Comparison of ENCODE assay signal across 22 mouse cellular contexts in genomic region chr2:97504902-97505301, GRCm38 (mm10).
DNase-seq lines count a peak whose midpoint lies in the region; ATAC-seq lines count a peak whose summit lies in the region.
"Had no signal": no experiment of that assay in that cellular context is flagged by ENCODE, and none has a peak within 500 bp of the region (broad histone marks: within the 10 kb centered on the region; RNA-seq: fewer than 3 reads in every experiment).

No protein-coding gene starts in this region.

- peak; percentile 100 for ATAC-seq in granulocyte monocyte progenitor cell, adult 5-6 weeks (replicated peaks; ENCODE audit: poor library complexity, severe bottlenecking)
- ATAC-seq: forebrain, embryonic 14.5 days; forebrain, postnatal 0 days had no signal

- H3K27me3 ChIP-seq in splenic B cell, adult 2 months (ENCODE audit: control insufficient read depth, insufficient read depth, low read length, poor library complexity, severe bottlenecking) = no peaks in the 10 kb centered on the region
- H3K27me3 ChIP-seq: CH12.LX; embryonic facial prominence, embryonic 12.5 days; embryonic facial prominence, embryonic 15.5 days; hindbrain, embryonic 12.5 days; hindbrain, embryonic 15.5 days had no signal

- H3K36me3 ChIP-seq in splenic B cell, adult 2 months (ENCODE audit: control insufficient read depth, insufficient read depth, low read length, poor library complexity, severe bottlenecking) = no peaks in the 10 kb centered on the region
- H3K36me3 ChIP-seq: embryonic facial prominence, embryonic 12.5 days; embryonic facial prominence, embryonic 15.5 days; hindbrain, embryonic 12.5 days; hindbrain, embryonic 15.5 days had no signal

- DNase-seq in layer of hippocampus, adult 9-11 months = peak; percentile 24
- no peak for DNase-seq in layer of hippocampus, postnatal 10 days (ENCODE audit: low spot score in 2 of 2)
- peak; percentile 30 for DNase-seq in brain, adult 2 months (ENCODE audit: low read depth, low spot score)
- peak; percentile 1 for DNase-seq in splenic B cell, adult 2 months (ENCODE audit: low read depth, low spot score)
- DNase-seq in neural tube, embryonic 10.5 days (ENCODE audit: extremely low spot score, low spot score) = no peak
- no peak for DNase-seq in urinary bladder, postnatal 36 days (ENCODE audit: low spot score in 2 of 2)
- DNase-seq: adrenal gland, adult 2 months; adrenal gland, postnatal 14 days; B cell, adult 2 months; cerebellum, adult 18-20 months; cerebellum, adult 9-10 months; cerebellum, postnatal 14 days; forebrain, postnatal 0 days; gastrocnemius, adult 2 months; gastrocnemius, postnatal 25 days had no signal

Comparison
In these comparisons a context has a peak if more than half of its experiments do, and no peak if none do; other contexts are left out.
1. DNase-seq: peak in layer of hippocampus, adult 9-11 months (single experiment), brain, adult 2 months (single experiment) and splenic B cell, adult 2 months (single experiment); none in layer of hippocampus, postnatal 10 days (0 of 2), neural tube, embryonic 10.5 days (single experiment) and urinary bladder, postnatal 36 days (0 of 2).